Mouse (Mus musculus): ENCODE results near the gene Zfp280d.

DNA sequence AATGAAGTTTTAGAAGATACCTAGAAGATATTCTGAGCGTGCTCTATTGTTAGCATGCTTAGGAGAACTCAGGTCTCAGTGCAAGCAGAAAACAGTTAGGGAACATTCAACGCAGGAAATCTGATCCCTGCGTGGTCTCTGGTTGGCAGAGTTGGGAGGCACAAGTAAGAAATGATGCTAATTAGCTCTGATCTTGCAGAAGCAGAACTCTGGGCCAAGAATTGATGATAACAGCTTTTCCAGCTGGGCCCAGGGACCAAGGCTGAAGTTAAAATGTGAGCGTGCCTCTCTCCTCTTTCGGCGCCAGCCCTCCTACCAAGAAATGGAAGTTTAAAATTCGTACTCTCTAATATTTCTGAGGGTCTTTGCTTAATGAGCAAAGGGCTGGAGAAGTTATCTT lies 118.0 kb downstream of the Zfp280d start:
- no peak for TF ChIP-seq CTCF (IDR thresholded peaks at IDR 0.05)
- TF ChIP-seq POLR2A (IDR thresholded peaks at IDR 0.05; ENCODE audit: insufficient read depth, low read depth, low read length) = no peak
- no peak for TF ChIP-seq EP300 (IDR thresholded peaks at IDR 0.05; ENCODE audit: insufficient read depth, low read depth, low read length)

All from heart, adult 2 months (tissue).